Mouse (Mus musculus) left cerebral cortex, adult 18-20 months (tissue): ENCODE measurements around the gene E330017A01Rik. TPM values are rescaled to one million over a fixed set of nuclear protein-coding genes. Genes with fewer than 3 reads are reported as not detected.
A peak's percentile ranks its signal among the peaks of the same experiment; 100 is the strongest.
"Not testable (repeated sequence)": the region's sequence is repeated elsewhere in the genome, so short reads cannot be mapped to it uniquely, and the experiment has no call there.

Source experiments
- DNase-seq, 2 experiments: peaks; one replicate each; pipeline ENCODE4 v3.0.0; 2021 to 2022; ENCODE audit warnings: low spot score in 2 of 2, mixed read lengths in 1 of 2
- long read RNA-seq, 2 experiments: library from polyadenylated mRNA; stranded (forward); transcript quantifications; one replicate each; pipeline ENCODE4 v2.0.0; 2021
- total RNA-seq, 2 experiments: library from RNA; stranded (reverse); gene quantifications; 2 replicates each; pipeline ENCODE4 v1.2.3; 2021

E330017A01Rik gene
- total RNA-seq = not detected
- long read RNA-seq, experiment 1 = 0 reads
- long read RNA-seq, experiment 2 = 0 reads

- no peak for DNase-seq
Observed at GRCm38 (mm10) chr16:58638689-58639175, at the start of gene E330017A01Rik. TSS of gene E330017A01Rik (minus strand) at chr16:58638739.

- no peak for DNase-seq
Observed at GRCm38 (mm10) chr16:58685548-58686537, 47.3 kb upstream of the E330017A01Rik start.

- DNase-seq = no peak
Observed at GRCm38 (mm10) chr16:58684537-58684936, 46.0 kb upstream of the E330017A01Rik start.

GRCm38 (mm10) chr16:58683911-58684310 is 45.4 kb upstream of the E330017A01Rik start:
- no peak for DNase-seq

- no peak for DNase-seq
Observed at GRCm38 (mm10) chr16:58682870-58683269, 44.3 kb upstream of the E330017A01Rik start.

- DNase-seq = no peak
Observed at GRCm38 (mm10) chr16:58682046-58682445, 43.5 kb upstream of the E330017A01Rik start.

GRCm38 (mm10) chr16:58678660-58679059 is 40.1 kb upstream of the E330017A01Rik start:
- DNase-seq = no peak

- DNase-seq = no peak
Observed at GRCm38 (mm10) chr16:58677491-58677890, 39.0 kb upstream of the E330017A01Rik start.

- DNase-seq = no peak
Observed at GRCm38 (mm10) chr16:58676633-58677032, 38.1 kb upstream of the E330017A01Rik start.

GRCm38 (mm10) chr16:58676156-58676555 is 37.6 kb upstream of the E330017A01Rik start:
- no peak for DNase-seq

GRCm38 (mm10) chr16:58675256-58675655 is 36.7 kb upstream of the E330017A01Rik start:
- DNase-seq = peak in 1 of 2 experiments; percentile 37

- no peak for DNase-seq
Observed at GRCm38 (mm10) chr16:58673811-58674410, 35.4 kb upstream of the E330017A01Rik start.

GRCm38 (mm10) chr16:58672396-58672795 is 33.9 kb upstream of the E330017A01Rik start:
- no peak for DNase-seq

GRCm38 (mm10) chr16:58671212-58671985 is 32.9 kb upstream of the E330017A01Rik start:
- DNase-seq = no peak

GRCm38 (mm10) chr16:58670643-58671042 is 32.1 kb upstream of the E330017A01Rik start:
- no peak for DNase-seq

GRCm38 (mm10) chr16:58669917-58670630 is 31.5 kb upstream of the E330017A01Rik start, which contains the start of gene Cpox:
TSS of gene Cpox (plus strand) at chr16:58670292.
- DNase-seq = peak; percentile 72 to 88

- no peak for DNase-seq
Observed at GRCm38 (mm10) chr16:58669264-58669663, 30.7 kb upstream of the E330017A01Rik start.

GRCm38 (mm10) chr16:58668586-58668985 is 30.0 kb upstream of the E330017A01Rik start:
- no peak for DNase-seq

- not testable (repeated sequence) for DNase-seq
Observed at GRCm38 (mm10) chr16:58666681-58667080, 28.1 kb upstream of the E330017A01Rik start.

GRCm38 (mm10) chr16:58665137-58665536 is 26.6 kb upstream of the E330017A01Rik start:
- DNase-seq = not testable (repeated sequence)
